Mouse (Mus musculus) mouse embryonic stem cell (cell line): Measurements from ENCODE around the gene Rps25.
"Not testable (repeated sequence)": the region's sequence is repeated elsewhere in the genome, so short reads cannot be mapped to it uniquely, and the experiment has no call there.

ENCODE experiments used
- in situ Hi-C, 2 experiments: fragments of 300-500 bp; cut with MboI; formaldehyde crosslinking; loops; 1 replicate in 1 of 2; 3 replicates in 1 of 2; pipeline ENCODE4 v1.14.3; 2019 to 2020; ENCODE audit warnings: low sequenced_read_pairs in 2 of 2, low pct_unique_long_range_greater_than_20kb in 1 of 2, mixed read lengths in 1 of 2; ENCODE audit not compliant: unreplicated experiment in 1 of 2

The Rps25 gene

DNA sequence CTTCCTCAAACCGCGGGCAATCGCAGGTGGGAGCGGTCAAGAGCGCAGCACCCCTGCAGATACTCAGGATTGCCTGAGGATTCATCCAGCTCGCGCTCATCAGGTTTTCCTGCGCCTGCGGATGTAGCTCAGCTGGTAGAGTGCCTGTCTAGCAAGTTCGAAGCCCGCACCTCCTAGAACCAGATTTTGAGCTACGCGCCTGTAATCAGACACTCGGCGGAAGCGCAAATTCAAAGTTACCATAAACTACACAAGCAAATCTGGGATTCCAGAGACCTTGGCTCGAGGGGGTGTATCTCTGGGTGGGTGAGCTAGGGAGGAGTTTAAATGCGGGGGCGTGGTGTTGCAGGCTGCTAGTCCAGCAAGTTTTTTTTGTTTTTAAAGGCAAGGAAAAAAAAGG lies 34.0 kb downstream of the Rps25 start, which contains the start of gene Foxr1:
Gene Foxr1 (minus strand): TSS at position 176 of the 400 bp plus-strand sequence.
- in situ Hi-C loops = no loop called here

DNA sequence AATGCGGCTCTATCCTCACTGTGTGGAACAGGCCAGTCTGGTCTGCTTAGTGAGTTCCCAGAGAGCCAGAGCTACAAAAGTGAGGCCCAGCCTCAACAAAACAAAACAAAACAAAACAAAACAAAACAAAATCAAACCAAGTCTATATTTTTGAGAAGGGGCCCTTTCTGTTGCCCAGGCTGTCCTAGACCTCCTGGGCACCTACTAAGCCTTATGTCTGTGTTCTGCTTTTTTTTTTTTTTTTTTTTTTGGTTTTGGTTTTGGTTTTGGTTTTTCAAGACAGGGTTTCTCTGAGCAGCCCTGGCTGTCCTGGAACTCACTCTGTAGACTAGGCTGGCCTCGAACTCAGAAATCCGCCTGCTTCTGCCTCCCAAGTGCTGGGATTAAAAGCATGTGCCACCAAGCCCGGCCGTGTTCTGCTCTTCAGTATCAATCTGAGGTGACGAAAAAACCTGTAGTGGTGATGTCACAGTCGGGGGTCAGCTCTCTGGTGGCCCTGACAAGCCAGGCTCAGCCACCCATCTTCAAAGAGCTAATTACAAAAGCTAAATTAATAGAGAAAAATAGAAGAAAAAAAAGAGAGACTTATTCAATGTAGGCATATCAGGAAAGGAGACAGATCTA lies 37.6 kb downstream of the Rps25 start:
- in situ Hi-C loops = not testable (repeated sequence)

DNA sequence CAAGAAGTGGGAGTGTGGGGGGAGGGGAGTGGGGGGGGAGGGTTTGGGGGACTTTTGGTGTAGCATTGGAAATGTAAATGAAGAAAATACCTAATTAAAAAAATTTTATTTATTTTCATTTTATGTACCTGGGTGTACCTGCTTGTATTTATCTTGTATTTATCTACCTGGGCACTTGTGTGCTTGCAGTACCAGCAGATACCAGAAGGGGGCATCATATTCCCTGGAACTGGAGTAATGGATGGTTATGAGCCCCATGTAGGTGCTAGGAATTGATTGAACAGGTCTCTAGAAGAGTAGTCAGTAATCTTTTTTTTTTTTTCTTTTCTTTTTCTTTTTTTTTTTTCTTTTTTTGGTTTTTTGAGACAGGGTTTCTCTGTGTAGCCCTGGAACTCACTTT lies 43.4 kb downstream of the Rps25 start:
- in situ Hi-C loops = loop anchor here in 1 of 2 experiments (10.0 to 25.0 kb wide), 2 partner anchors 54 to 687 kb away; partner anchors contain the start of gene Scn4b

DNA sequence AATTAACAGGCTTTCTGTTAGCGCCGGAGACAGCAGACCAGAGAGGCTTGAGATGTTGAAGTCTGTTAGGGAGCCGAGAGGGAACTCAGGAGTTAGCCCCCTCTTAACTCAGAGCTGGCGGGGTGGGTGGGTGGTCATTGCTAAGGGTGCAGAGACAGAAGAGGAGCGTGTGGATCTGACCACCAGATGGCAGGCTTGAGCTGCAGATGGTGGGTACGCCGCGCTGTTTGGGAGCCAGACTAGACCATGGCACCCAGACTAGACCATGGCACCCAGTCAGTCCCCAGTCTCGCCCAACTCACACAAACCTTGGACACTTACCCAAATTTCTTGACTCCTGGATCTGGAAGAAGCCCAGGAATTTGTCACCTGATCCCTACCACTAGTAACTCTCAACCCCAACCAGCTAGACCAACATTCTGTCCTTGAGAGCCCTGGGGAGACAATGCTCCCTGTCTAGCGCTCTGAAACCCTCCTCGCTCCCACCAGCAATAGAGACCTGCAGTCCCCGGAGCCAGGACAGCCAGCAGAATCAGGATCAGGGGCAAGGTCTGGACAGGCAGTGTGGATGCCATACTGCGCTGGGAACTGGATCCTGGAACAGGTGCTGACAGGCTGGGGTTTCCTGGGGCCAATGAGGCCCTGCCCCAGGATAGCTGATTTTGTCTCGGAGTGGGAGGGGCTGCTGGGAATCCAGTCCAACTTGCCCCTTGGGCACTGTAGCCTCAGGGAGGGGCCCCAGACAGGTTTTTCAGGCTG lies 47.4 kb downstream of the Rps25 start:
- in situ Hi-C loops = loop anchor here in 1 of 2 experiments (10.0 to 25.0 kb wide), 2 partner anchors 50 to 683 kb away; partner anchors contain the start of gene Scn4b

DNA sequence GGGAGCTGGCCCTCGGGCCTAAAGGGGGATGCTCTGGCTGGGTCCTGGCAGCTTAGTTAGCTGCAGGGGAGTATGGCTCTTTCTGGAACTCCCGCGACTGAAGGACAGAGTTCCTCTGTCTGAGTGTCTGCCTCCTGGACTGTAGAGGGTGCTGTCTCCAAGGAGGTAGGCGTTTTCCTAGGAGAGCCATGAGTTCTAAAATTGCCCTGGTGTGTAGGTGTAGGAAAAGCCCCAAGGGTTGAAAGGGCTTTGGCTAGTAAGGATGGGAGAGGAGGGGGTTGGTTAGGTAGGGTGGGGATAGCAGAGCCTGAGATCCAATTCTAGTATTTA lies 47.9 kb downstream of the Rps25 start, which contains the start of gene Upk2:
Gene Upk2 (minus strand): TSS at position 86 of the 330 bp plus-strand sequence.
- in situ Hi-C loops = loop anchor here (5.0 to 25.0 kb wide), 3 partner anchors 42 to 682 kb away; partner anchors contain the start of gene Scn4b (in 1 of the 2)

DNA sequence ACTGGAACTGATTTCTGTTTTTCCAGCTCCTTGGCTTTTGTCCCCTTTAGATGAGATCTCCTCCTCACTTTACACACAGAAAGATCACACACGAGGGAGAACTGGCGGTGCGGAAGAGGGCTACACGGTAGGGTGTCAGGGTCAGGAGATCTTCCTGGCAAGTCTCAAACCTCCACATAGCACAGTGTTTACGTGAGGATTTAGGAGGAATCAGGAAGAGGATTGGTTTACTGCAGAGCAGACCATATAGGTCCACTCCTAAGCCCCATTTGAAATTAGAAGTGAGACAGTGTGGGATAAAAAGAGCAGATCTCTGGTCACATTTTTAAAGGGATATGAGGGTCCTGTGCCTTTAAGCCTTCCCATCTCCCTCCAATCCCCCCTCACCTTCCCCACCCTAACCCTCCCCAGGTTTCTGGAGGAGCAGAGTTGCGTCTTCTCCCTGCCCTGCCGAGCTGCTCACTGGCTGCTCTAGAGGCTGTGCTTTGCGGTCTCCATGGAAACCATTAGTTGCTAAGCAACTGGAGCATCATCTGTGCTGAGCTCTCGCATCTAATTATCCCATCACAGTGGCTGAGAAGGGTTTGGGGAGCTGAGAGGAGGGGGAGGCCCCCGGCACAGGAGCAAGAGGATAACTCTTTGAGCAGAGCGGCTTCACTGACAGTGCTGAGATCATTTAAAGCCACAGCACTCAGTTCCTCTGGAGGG lies 50.2 kb downstream of the Rps25 start:
- in situ Hi-C loops = loop anchor here (5.0 to 25.0 kb wide), 3 partner anchors 40 to 680 kb away; partner anchors contain the start of gene Scn4b (in 1 of the 2)
